Mouse (Mus musculus): ENCODE results near the gene Tas2r130. TPM values are rescaled to one million over a fixed set of nuclear protein-coding genes. Genes with fewer than 3 reads are reported as not detected.
"Not testable (repeated sequence)": the region's sequence is repeated elsewhere in the genome, so short reads cannot be mapped to it uniquely, and the experiment has no call there.

Tas2r130 gene
- total RNA-seq (2014; fragmentation: Nextera tagmentation) (not detected in 2 replicates), total RNA-seq (2017) (0.27 and 0.35 TPM in 2 replicates), polyA plus RNA-seq (2012) (not detected in 2 replicates)

DNA sequence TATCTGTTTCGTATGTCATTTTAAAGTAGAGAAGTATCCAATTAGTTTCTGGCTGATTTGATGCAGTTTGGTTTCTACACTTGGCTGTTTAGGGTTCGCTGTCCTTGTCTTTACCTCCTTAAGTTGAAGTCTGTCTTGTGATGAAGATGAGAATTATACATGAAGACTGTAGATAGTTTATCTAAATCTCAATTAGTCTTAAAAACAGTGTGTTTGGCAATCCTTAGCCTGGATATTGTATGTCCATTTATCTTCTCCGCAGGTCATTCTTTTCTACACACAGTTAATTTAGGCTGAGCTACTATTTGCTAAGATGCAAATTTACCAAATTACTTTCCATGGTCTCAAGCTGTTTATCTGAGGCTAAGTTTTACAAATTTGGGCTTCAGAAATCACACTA, at the start of gene Tas2r130:
Gene Tas2r130 (minus strand): TSS at position 101 of the 400 bp plus-strand sequence.
- Histone ChIP-seq H3K27me3 (ENCODE audit: insufficient read depth, low read length) (no peaks in the 10 kb centered on the region), H3K36me3 (replicated peaks) (no peaks in the 10 kb centered on the region), H3K9me3 (replicated peaks) (peaks cover 5% of the 10 kb centered on the region), H3K4me3 (ENCODE audit: low read depth, low read length) (no peak within 1 kb of the TSS), H3K4me1 (ENCODE audit: insufficient read depth, low read depth, low read length) (no peaks in the 10 kb centered on the region)
- TF ChIP-seq CTCF (IDR thresholded peaks at IDR 0.05; ENCODE audit: low read depth, low read length) (no peak), POLR2AphosphoS5 (IDR thresholded peaks at IDR 0.05; ENCODE audit: insufficient replicate concordance, low read depth, low read length) (no peak), GATA2 (IDR thresholded peaks at IDR 0.05; ENCODE audit: borderline replicate concordance, low read depth, low read length) (no peak)
- no peak for DNase-seq (ENCODE audit: low spot score)
- ATAC-seq (ENCODE audit: extremely low read depth, insufficient number of reproducible peaks, low FRiP score, poor library complexity, severe bottlenecking), result no peak

DNA sequence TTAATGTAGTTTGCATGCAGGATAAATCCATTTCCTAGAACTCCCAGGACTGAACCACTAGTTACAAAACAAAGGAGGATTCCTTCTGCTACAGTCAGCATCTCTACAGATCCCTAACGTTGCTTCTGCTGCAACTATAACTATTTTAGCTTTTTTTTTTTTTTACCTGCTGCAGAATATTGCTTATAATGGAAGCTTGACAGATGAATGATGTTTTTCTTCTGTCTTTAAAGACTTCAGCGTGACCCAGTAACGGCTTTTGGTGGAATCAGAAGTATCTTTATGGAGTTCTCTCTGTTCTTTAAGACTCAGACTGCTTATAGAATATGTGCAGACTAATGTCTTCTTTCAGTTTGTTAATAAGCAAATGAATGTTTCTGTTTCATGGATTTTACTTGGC, 48.1 kb upstream of the Tas2r130 start, which contains the start of gene Tas2r106:
Gene Tas2r106 (minus strand): TSS at position 101 of the 400 bp plus-strand sequence.
- DNase-seq (ENCODE audit: low spot score), result no peak
- Histone ChIP-seq H3K36me3 (replicated peaks) (no peaks in the 10 kb centered on the region), H3K27me3 (ENCODE audit: insufficient read depth, low read length) (no peaks in the 10 kb centered on the region), H3K9me3 (replicated peaks) (0 out of 2 replicates have a peak, but pooled peaks cover 4% of the 10 kb centered on the region), H3K4me1 (ENCODE audit: insufficient read depth, low read depth, low read length) (no peaks in the 10 kb centered on the region), H3K4me3 (ENCODE audit: low read depth, low read length) (no peak within 1 kb of the TSS)
- no peak for TF ChIP-seq TAL1 (conservative IDR thresholded peaks at IDR 0.05; ENCODE audit: low read depth, low read length)
- no peak for TF ChIP-seq GATA1 (IDR thresholded peaks at IDR 0.05; ENCODE audit: borderline replicate concordance, low read length)
- no peak for TF ChIP-seq GATA2 (IDR thresholded peaks at IDR 0.05; ENCODE audit: borderline replicate concordance, low read depth, low read length)
- TF ChIP-seq CTCF (IDR thresholded peaks at IDR 0.05; ENCODE audit: low read depth, low read length), result no peak
- TF ChIP-seq POLR2AphosphoS5 (IDR thresholded peaks at IDR 0.05; ENCODE audit: insufficient replicate concordance, low read depth, low read length), result no peak
- ATAC-seq (ENCODE audit: extremely low read depth, insufficient number of reproducible peaks, low FRiP score, poor library complexity, severe bottlenecking), result no peak

DNA sequence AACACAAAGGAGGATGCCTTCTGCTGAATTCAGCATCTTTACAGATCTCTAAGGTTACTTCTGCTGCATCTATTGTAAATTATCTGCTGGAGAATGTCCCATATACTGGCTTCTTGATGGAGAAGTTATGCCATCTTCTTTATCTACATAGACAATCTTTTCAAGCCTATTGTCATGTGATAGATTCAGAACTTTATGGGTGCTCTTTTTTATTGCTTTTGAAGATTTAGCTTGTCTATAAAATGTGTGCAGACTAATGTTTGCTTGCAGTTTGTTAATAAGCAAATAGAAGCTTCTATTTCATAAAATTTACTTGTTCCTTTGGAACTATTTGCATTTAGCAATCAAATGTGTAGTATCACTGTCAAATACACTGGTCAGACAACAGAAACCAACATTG, 29.3 kb upstream of the Tas2r130 start, which contains the start of gene Tas2r107:
Gene Tas2r107 (minus strand): TSS at position 101 of the 400 bp plus-strand sequence.
- ATAC-seq (ENCODE audit: extremely low read depth, insufficient number of reproducible peaks, low FRiP score, poor library complexity, severe bottlenecking) (no peak), DNase-seq (ENCODE audit: low spot score) (no peak)
- no peaks in the 10 kb centered on the region for H3K36me3 ChIP-seq (replicated peaks)
- peaks cover 2% of the 10 kb centered on the region; the same call in 1 of the 2 replicates for H3K9me3 ChIP-seq (replicated peaks)
- TF ChIP-seq POLR2AphosphoS5 (IDR thresholded peaks at IDR 0.05; ENCODE audit: insufficient replicate concordance, low read depth, low read length), result no peak
- TF ChIP-seq GATA1 (IDR thresholded peaks at IDR 0.05; ENCODE audit: borderline replicate concordance, low read length), result no peak
- no peak for TF ChIP-seq TAL1 (conservative IDR thresholded peaks at IDR 0.05; ENCODE audit: low read depth, low read length)
- TF ChIP-seq CTCF (IDR thresholded peaks at IDR 0.05; ENCODE audit: low read depth, low read length), result no peak
- no peak for TF ChIP-seq GATA2 (IDR thresholded peaks at IDR 0.05; ENCODE audit: borderline replicate concordance, low read depth, low read length)
- no peak within 1 kb of the TSS for H3K4me3 ChIP-seq (ENCODE audit: low read depth, low read length)
- H3K4me1 ChIP-seq (ENCODE audit: insufficient read depth, low read depth, low read length), result no peaks in the 10 kb centered on the region
- no peaks in the 10 kb centered on the region for H3K27me3 ChIP-seq (ENCODE audit: insufficient read depth, low read length)

DNA sequence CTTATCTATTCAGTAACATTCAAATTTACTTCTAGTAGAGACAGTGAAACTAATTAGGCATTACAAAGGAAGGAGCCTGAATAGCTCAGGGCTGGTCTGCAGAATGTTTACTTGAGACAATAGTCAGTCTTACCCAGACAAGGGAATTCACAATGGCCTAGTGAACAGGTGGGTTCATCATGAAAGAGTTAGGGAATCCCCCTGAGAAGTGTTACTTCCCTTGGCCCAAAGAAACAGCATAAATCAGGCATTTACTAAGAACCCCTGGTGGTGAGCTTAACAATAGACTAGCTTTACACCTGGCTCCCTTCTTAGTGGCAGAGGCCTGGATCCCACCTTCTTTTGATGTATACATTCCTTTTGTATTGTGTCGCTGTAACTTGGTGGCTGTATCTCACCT, 20.8 kb downstream of the Tas2r130 start:
- H3K36me3 ChIP-seq (replicated peaks); ATAC-seq (ENCODE audit: extremely low read depth, insufficient number of reproducible peaks, low FRiP score, poor library complexity, severe bottlenecking); H3K4me3 ChIP-seq (ENCODE audit: low read depth, low read length); DNase-seq (ENCODE audit: low spot score); H3K4me1 ChIP-seq (ENCODE audit: insufficient read depth, low read depth, low read length); H3K27me3 ChIP-seq (ENCODE audit: insufficient read depth, low read length): not testable (repeated sequence)
- peaks cover 11% of the 10 kb centered on the region for H3K9me3 ChIP-seq (replicated peaks)

DNA sequence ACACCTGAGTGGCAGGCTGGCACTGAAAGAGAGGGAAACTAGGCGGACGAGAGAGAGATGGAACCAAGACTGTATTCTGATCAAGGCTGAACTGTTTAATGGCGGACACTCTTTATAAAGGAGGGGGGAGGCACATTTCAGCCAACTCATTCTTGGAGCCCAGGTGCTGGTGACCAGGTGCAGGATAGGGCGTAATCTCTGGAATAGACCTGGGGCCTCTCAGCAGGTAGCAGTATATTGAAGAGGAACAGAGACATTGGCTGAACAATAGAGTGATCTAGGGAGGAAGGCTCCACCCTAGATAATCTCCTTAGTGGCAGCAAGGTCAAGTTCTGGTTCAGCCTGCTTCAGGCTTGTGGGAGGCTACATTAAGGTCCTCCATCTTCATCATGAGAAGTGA, 25.9 kb downstream of the Tas2r130 start:
- no peak overlapping the region for H3K4me3 ChIP-seq (ENCODE audit: low read depth, low read length)
- peaks cover 10% of the 10 kb centered on the region for H3K9me3 ChIP-seq (replicated peaks)
- no peaks in the 10 kb centered on the region for H3K36me3 ChIP-seq (replicated peaks)
- TF ChIP-seq GATA1 (IDR thresholded peaks at IDR 0.05; ENCODE audit: borderline replicate concordance, low read length) (no peak), TAL1 (conservative IDR thresholded peaks at IDR 0.05; ENCODE audit: low read depth, low read length) (no peak), CTCF (IDR thresholded peaks at IDR 0.05; ENCODE audit: low read depth, low read length) (no peak), POLR2AphosphoS5 (IDR thresholded peaks at IDR 0.05; ENCODE audit: insufficient replicate concordance, low read depth, low read length) (no peak), GATA2 (IDR thresholded peaks at IDR 0.05; ENCODE audit: borderline replicate concordance, low read depth, low read length) (no peak)
- H3K4me1 ChIP-seq (ENCODE audit: insufficient read depth, low read depth, low read length), result no peaks in the 10 kb centered on the region
- no peak for DNase-seq (ENCODE audit: low spot score)
- no peaks in the 10 kb centered on the region for H3K27me3 ChIP-seq (ENCODE audit: insufficient read depth, low read length)
- ATAC-seq (ENCODE audit: extremely low read depth, insufficient number of reproducible peaks, low FRiP score, poor library complexity, severe bottlenecking), result no peak

Other genes starting within 250 kb of the Tas2r130 start
- gene Ybx3, start 242.4 kb downstream of the Tas2r130 start, total RNA-seq (2014; fragmentation: Nextera tagmentation), result 1,065 and 1,295 TPM in 2 replicates
- 308 and 391 TPM in 2 replicates for gene Ybx3, start 242.4 kb downstream of the Tas2r130 start, total RNA-seq (2017)
- gene Ybx3, start 242.4 kb downstream of the Tas2r130 start, polyA plus RNA-seq (2012), result 1,477 and 1,552 TPM in 2 replicates
- gene 5430401F13Rik, start 144.5 kb downstream of the Tas2r130 start, total RNA-seq (2014; fragmentation: Nextera tagmentation), result not detected in 2 replicates
- gene 5430401F13Rik, start 144.5 kb downstream of the Tas2r130 start, total RNA-seq (2017), result not detected in 2 replicates
- gene 5430401F13Rik, start 144.5 kb downstream of the Tas2r130 start, polyA plus RNA-seq (2012), result not detected in 2 replicates
- not detected in 2 replicates for gene Gm6619, start 144.5 kb downstream of the Tas2r130 start, total RNA-seq (2014; fragmentation: Nextera tagmentation)
- gene Gm6619, start 144.5 kb downstream of the Tas2r130 start, total RNA-seq (2017), result 0.23 TPM in 1 of 2 replicates, not detected in the other
- gene Gm6619, start 144.5 kb downstream of the Tas2r130 start, polyA plus RNA-seq (2012), result not detected in 2 replicates
- not detected in 2 replicates for gene Tas2r107, start 29.2 kb upstream of the Tas2r130 start, total RNA-seq (2014; fragmentation: Nextera tagmentation)
- gene Tas2r107, start 29.2 kb upstream of the Tas2r130 start, total RNA-seq (2017), result not detected in 2 replicates
- gene Tas2r107, start 29.2 kb upstream of the Tas2r130 start, polyA plus RNA-seq (2012), result not detected in 2 replicates
- not detected in 2 replicates for gene Tas2r106, start 48.0 kb upstream of the Tas2r130 start, total RNA-seq (2014; fragmentation: Nextera tagmentation)
- gene Tas2r106, start 48.0 kb upstream of the Tas2r130 start, total RNA-seq (2017), result 0.22 TPM in 1 of 2 replicates, not detected in the other
- gene Tas2r106, start 48.0 kb upstream of the Tas2r130 start, polyA plus RNA-seq (2012), result not detected in 2 replicates
- not detected in 2 replicates for gene Tas2r104, start 54.8 kb upstream of the Tas2r130 start, total RNA-seq (2014; fragmentation: Nextera tagmentation)
- not detected in 2 replicates for gene Tas2r104, start 54.8 kb upstream of the Tas2r130 start, total RNA-seq (2017)
- gene Tas2r104, start 54.8 kb upstream of the Tas2r130 start, polyA plus RNA-seq (2012), result not detected in 2 replicates
- gene Tas2r105, start 56.6 kb upstream of the Tas2r130 start, total RNA-seq (2014; fragmentation: Nextera tagmentation), result not detected in 2 replicates
- gene Tas2r105, start 56.6 kb upstream of the Tas2r130 start, total RNA-seq (2017), result not detected in 2 replicates
- not detected in 2 replicates for gene Tas2r105, start 56.6 kb upstream of the Tas2r130 start, polyA plus RNA-seq (2012)
- not detected in 2 replicates for gene Tas2r114, start 59.2 kb upstream of the Tas2r130 start, total RNA-seq (2014; fragmentation: Nextera tagmentation)
- 0.38 TPM in 1 of 2 replicates, not detected in the other for gene Tas2r114, start 59.2 kb upstream of the Tas2r130 start, total RNA-seq (2017)
- not detected in 2 replicates for gene Tas2r114, start 59.2 kb upstream of the Tas2r130 start, polyA plus RNA-seq (2012)

Measured in G1E (cell line).